Mouse (Mus musculus): ENCODE measurements around the gene Rnf186. TPM values are rescaled to one million over a fixed set of nuclear protein-coding genes. Genes with fewer than 3 reads are reported as not detected.

Rnf186 gene
- polyA plus RNA-seq, 1 experiment from 2014 or later = 79.5 TPM

Other genes starting within 250 kb of the Rnf186 start
- gene Pla2g2c, start 242.3 kb upstream of the Rnf186 start, polyA plus RNA-seq (2015; fragmentation: Nextera tagmentation; extraction: Ambion mirVana) = 0.23 and 0.25 TPM in 2 replicates
- 1.3 and 1.7 TPM in 2 replicates for gene Ubxn10, start 229.9 kb upstream of the Rnf186 start, polyA plus RNA-seq (2015; fragmentation: Nextera tagmentation; extraction: Ambion mirVana)
- gene Pla2g2f, start 209.5 kb upstream of the Rnf186 start, polyA plus RNA-seq (2015; fragmentation: Nextera tagmentation; extraction: Ambion mirVana) = 1.5 and 2.6 TPM in 2 replicates
- 0.92 and 0.99 TPM in 2 replicates for gene Pla2g2d, start 191.4 kb upstream of the Rnf186 start, polyA plus RNA-seq (2015; fragmentation: Nextera tagmentation; extraction: Ambion mirVana)
- gene Pla2g5, start 103.6 kb upstream of the Rnf186 start, polyA plus RNA-seq (2015; fragmentation: Nextera tagmentation; extraction: Ambion mirVana) = 0.15 and 0.29 TPM in 2 replicates
- not detected in 2 replicates for gene Gm13030, start 93.1 kb upstream of the Rnf186 start, polyA plus RNA-seq (2015; fragmentation: Nextera tagmentation; extraction: Ambion mirVana)
- gene Pla2g2e, start 89.2 kb upstream of the Rnf186 start, polyA plus RNA-seq (2015; fragmentation: Nextera tagmentation; extraction: Ambion mirVana) = not detected in 2 replicates
- gene Otud3, start 53.2 kb upstream of the Rnf186 start, polyA plus RNA-seq (2015; fragmentation: Nextera tagmentation; extraction: Ambion mirVana) = 4.5 and 6.2 TPM in 2 replicates
- gene Tmco4, start 5.8 kb downstream of the Rnf186 start, polyA plus RNA-seq (2015; fragmentation: Nextera tagmentation; extraction: Ambion mirVana) = 14.1 and 14.3 TPM in 2 replicates
- 0.14 and 0.18 TPM in 2 replicates for gene Htr6, start 108.5 kb downstream of the Rnf186 start, polyA plus RNA-seq (2015; fragmentation: Nextera tagmentation; extraction: Ambion mirVana)
- 49.5 and 49.9 TPM in 2 replicates for gene Nbl1, start 125.9 kb downstream of the Rnf186 start, polyA plus RNA-seq (2015; fragmentation: Nextera tagmentation; extraction: Ambion mirVana)
- gene Minos1, start 164.0 kb downstream of the Rnf186 start, polyA plus RNA-seq (2015; fragmentation: Nextera tagmentation; extraction: Ambion mirVana) = 640 and 702 TPM in 2 replicates
- gene Capzb, start 225.8 kb downstream of the Rnf186 start, polyA plus RNA-seq (2015; fragmentation: Nextera tagmentation; extraction: Ambion mirVana) = 410 and 425 TPM in 2 replicates

Data from intestine, embryonic 15.5 days (tissue).